Mouse (Mus musculus) forebrain, embryonic 10.5 days (tissue): ENCODE data around the gene Entpd8. TPM values are rescaled to one million over a fixed set of nuclear protein-coding genes. Genes with fewer than 3 reads are reported as not detected.
A peak's percentile ranks its signal among the peaks of the same experiment; 100 is the strongest.

Experiments
- DNase-seq: peaks from one replicate; pipeline ENCODE4 v3.0.0-alpha.2; 2017; ENCODE audit warnings: low spot score; ENCODE audit errors: extremely low spot score
- H3K27ac ChIP-seq: fragments of 300-500 bp; sonication (generic); 2 replicates; pipeline ENCODE4 v1.5.1; 2016; ENCODE audit warnings: mild to moderate bottlenecking
- H3K27me3 ChIP-seq: fragments of 300-500 bp; sonication (generic); 2 replicates; pipeline ENCODE4 v1.6.1; 2016; ENCODE audit warnings: mild to moderate bottlenecking; ENCODE audit not compliant: poor library complexity, severe bottlenecking
- H3K36me3 ChIP-seq: fragments of 300-500 bp; sonication (generic); replicated peaks from 2 replicates; pipeline ENCODE4 v1.6.1; 2016; ENCODE audit warnings: mild to moderate bottlenecking, moderate library complexity
- H3K4me1 ChIP-seq: fragments of 300-500 bp; sonication (generic); 2 replicates; pipeline ENCODE4 v1.6.1; 2016
- H3K4me3 ChIP-seq: fragments of 300-500 bp; sonication (generic); 2 replicates; pipeline ENCODE4 v1.5.1; 2016; ENCODE audit warnings: mild to moderate bottlenecking, moderate library complexity
- H3K9me3 ChIP-seq: fragments of 300-500 bp; sonication (generic); 2 replicates; pipeline ENCODE4 v1.6.1; 2016; ENCODE audit warnings: mild to moderate bottlenecking, moderate library complexity
- WGBS: fragments of 180-500 bp; shearing (Covaris S2); methylation state at CpG from one replicate; pipeline ENCODE4 v1.1.7; 2016; 5-methylcytosine and 5-hydroxymethylcytosine counted together
- polyA plus RNA-seq: library from polyadenylated mRNA; unstranded; fragments of >200 nt; fragmentation: Nextera tagmentation; extraction: Ambion mirVana; gene quantifications from 2 replicates; pipeline ENCODE4 v1.2.1, GENCODE M21; 2016

The Entpd8 gene
- polyA plus RNA-seq, 1 experiment from 2014 or later, result not detected

GRCm38 (mm10) chr2:25066552-25066951 is 13.6 kb upstream of the Entpd8 start:
- Histone ChIP-seq H3K4me3 (no peak overlapping the region), H3K4me1 (no peaks in the 10 kb centered on the region), H3K27me3 (no peaks in the 10 kb centered on the region), H3K27ac (no peak overlapping the region), H3K36me3 (peaks cover 15% of the 10 kb centered on the region), H3K9me3 (no peaks in the 10 kb centered on the region)
- DNase-seq, result no peak
- WGBS, result 81% methylated on average over 4 of the region's 4 CpGs

GRCm38 (mm10) chr2:25069537-25069936 is 10.6 kb upstream of the Entpd8 start:
- no peaks in the 10 kb centered on the region for H3K9me3 ChIP-seq
- no peak for DNase-seq
- H3K27ac ChIP-seq, result no peak overlapping the region
- H3K4me3 ChIP-seq, result no peak overlapping the region
- no peaks in the 10 kb centered on the region for H3K27me3 ChIP-seq
- no peaks in the 10 kb centered on the region for H3K36me3 ChIP-seq
- no peaks in the 10 kb centered on the region for H3K4me1 ChIP-seq
- 77% methylated on average over 4 of the region's 4 CpGs for WGBS

GRCm38 (mm10) chr2:25072398-25072797 is 7.7 kb upstream of the Entpd8 start:
- Histone ChIP-seq H3K27me3 (no peaks in the 10 kb centered on the region), H3K4me3 (no peak overlapping the region), H3K36me3 (no peaks in the 10 kb centered on the region), H3K9me3 (no peaks in the 10 kb centered on the region), H3K27ac (no peak overlapping the region), H3K4me1 (0 out of 2 replicates have a peak, but pooled peaks cover 3% of the 10 kb centered on the region)
- no peak for DNase-seq
- WGBS, result 83% methylated on average over 4 of the region's 4 CpGs

GRCm38 (mm10) chr2:25075506-25075905 is 4.6 kb upstream of the Entpd8 start:
- Histone ChIP-seq H3K4me1 (0 out of 2 replicates have a peak, but pooled peaks cover 3% of the 10 kb centered on the region), H3K27ac (no peak overlapping the region), H3K9me3 (no peaks in the 10 kb centered on the region), H3K4me3 (no peak overlapping the region), H3K36me3 (no peaks in the 10 kb centered on the region), H3K27me3 (no peaks in the 10 kb centered on the region)
- WGBS, result 74% methylated on average over 4 of the region's 4 CpGs
- DNase-seq, result no peak

DNA sequence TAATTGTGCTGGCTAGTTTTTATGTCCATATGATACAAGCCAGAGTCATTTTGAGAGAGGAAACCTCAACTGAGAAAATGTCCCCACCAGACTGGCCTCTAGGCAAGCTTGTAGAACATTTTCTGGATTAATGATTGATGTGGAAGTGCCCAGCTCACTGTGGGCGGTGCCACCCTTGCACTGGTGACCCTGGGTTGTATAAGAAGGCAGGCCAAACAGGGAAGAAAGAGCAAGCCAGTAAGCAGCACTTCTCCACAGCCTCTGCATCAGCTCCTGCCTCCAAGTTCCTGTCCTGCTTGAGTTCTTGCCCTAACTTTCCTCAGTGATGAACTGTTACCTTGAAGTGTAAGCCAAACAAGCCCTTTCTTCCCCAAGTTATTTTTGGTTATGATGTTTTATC is 1.1 kb upstream of the Entpd8 start:
- DNase-seq, result no peak
- H3K27ac ChIP-seq, result no peak overlapping the region
- no peaks in the 10 kb centered on the region for H3K9me3 ChIP-seq
- 90% methylated on average over 1 of the region's 1 CpGs for WGBS
- no peaks in the 10 kb centered on the region for H3K36me3 ChIP-seq
- 0 out of 2 replicates have a peak, but pooled peaks cover 3% of the 10 kb centered on the region for H3K4me1 ChIP-seq
- H3K4me3 ChIP-seq, result no peak overlapping the region
- no peaks in the 10 kb centered on the region for H3K27me3 ChIP-seq

- Histone ChIP-seq H3K27me3 (no peaks in the 10 kb centered on the region), H3K27ac (no peak overlapping the region), H3K4me1 (no peaks in the 10 kb centered on the region), H3K9me3 (no peaks in the 10 kb centered on the region), H3K36me3 (no peaks in the 10 kb centered on the region), H3K4me3 (no peak overlapping the region)
- DNase-seq, result no peak
- WGBS, result 84% methylated on average over 4 of the region's 4 CpGs
Measured at GRCm38 (mm10) chr2:25083697-25084096, 3.6 kb downstream of the Entpd8 start.

GRCm38 (mm10) chr2:25085571-25085970 is 5.5 kb downstream of the Entpd8 start:
- H3K4me3 ChIP-seq, result no peak overlapping the region
- WGBS, result 90% methylated on average over 5 of the region's 5 CpGs
- no peak overlapping the region for H3K27ac ChIP-seq
- no peaks in the 10 kb centered on the region for H3K4me1 ChIP-seq
- no peaks in the 10 kb centered on the region for H3K27me3 ChIP-seq
- H3K9me3 ChIP-seq, result no peaks in the 10 kb centered on the region
- no peak for DNase-seq
- H3K36me3 ChIP-seq, result no peaks in the 10 kb centered on the region

- H3K36me3 ChIP-seq, result no peaks in the 10 kb centered on the region
- no peaks in the 10 kb centered on the region for H3K4me1 ChIP-seq
- DNase-seq, result no peak
- H3K4me3 ChIP-seq, result no peak overlapping the region
- H3K27me3 ChIP-seq, result peaks cover 15% of the 10 kb centered on the region; the same call in 1 of the 2 replicates
- 95% methylated on average over 2 of the region's 2 CpGs for WGBS
- H3K9me3 ChIP-seq, result no peaks in the 10 kb centered on the region
- H3K27ac ChIP-seq, result no peak overlapping the region
Measured at GRCm38 (mm10) chr2:25087842-25088241, 7.7 kb downstream of the Entpd8 start.

GRCm38 (mm10) chr2:25088636-25089035 is 8.5 kb downstream of the Entpd8 start:
- Histone ChIP-seq H3K4me1 (no peaks in the 10 kb centered on the region), H3K9me3 (no peaks in the 10 kb centered on the region), H3K27ac (no peak overlapping the region), H3K36me3 (no peaks in the 10 kb centered on the region), H3K4me3 (no peak overlapping the region), H3K27me3 (peaks cover 23% of the 10 kb centered on the region)
- WGBS, result 83% methylated on average over 3 of the region's 3 CpGs
- DNase-seq, result no peak

GRCm38 (mm10) chr2:25094785-25095108 is 14.6 kb downstream of the Entpd8 start:
- WGBS, result 41% methylated on average over 17 of the region's 17 CpGs
- no peaks in the 10 kb centered on the region for H3K9me3 ChIP-seq
- H3K36me3 ChIP-seq, result no peaks in the 10 kb centered on the region
- peaks cover 58% of the 10 kb centered on the region for H3K27me3 ChIP-seq
- H3K27ac ChIP-seq, result peak overlapping the region; percentile 40; the same call in 1 of the 2 replicates
- H3K4me3 ChIP-seq, result peak overlapping the region; percentile 35
- DNase-seq, result no peak
- peaks cover 26% of the 10 kb centered on the region for H3K4me1 ChIP-seq

DNA sequence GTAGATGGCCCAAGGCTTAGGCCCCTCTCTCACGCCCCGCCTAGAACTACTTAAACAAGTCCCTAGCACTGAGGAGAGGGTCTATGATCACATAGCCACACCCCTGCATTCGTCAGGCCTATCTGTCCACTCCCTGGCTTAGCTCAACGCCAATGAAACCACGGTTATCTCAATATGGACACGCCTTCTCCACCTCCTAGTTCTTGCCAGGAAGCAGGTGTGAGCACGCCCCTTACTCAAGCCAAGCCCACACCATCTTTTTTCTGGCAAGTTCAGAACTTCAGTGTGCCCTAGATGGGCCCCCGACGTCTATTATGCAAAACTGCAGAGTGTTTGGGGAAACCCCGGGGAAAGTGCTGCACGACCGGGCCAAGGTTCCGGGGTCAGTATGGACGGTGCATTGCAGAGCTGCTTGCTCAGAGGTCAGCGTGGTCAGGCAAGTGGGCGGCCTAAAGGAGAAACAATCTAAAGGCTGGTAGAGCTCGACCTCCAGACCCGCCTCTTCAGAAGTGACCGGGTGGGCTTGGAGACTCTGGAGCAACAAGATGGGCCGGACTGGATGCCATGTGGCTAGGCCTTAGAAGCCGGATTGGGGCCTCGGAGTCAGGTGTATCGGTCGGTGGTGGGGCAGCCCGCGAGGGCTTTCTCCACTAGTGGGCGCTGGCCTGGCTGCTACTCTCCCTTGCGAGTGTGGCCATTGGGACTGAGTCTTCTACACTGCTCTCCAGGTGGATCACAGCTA is 15.2 kb downstream of the Entpd8 start, which contains the start of gene Noxa1:
Noxa1 (minus strand) TSS at position 41 of the 742 bp plus-strand sequence.
- 44% methylated on average over 28 of the region's 28 CpGs for WGBS
- Histone ChIP-seq H3K4me3 (peak within 1 kb of the TSS; percentile 35), H3K27me3 (peaks cover 58% of the 10 kb centered on the region), H3K36me3 (no peaks in the 10 kb centered on the region), H3K27ac (peak within 1 kb of the TSS; percentile 40), H3K4me1 (peaks cover 31% of the 10 kb centered on the region), H3K9me3 (no peaks in the 10 kb centered on the region)
- peak; percentile 35 for DNase-seq

- DNase-seq, result no peak
- peaks cover 40% of the 10 kb centered on the region for H3K27me3 ChIP-seq
- H3K27ac ChIP-seq, result peak overlapping the region; percentile 70; the same call in 1 of the 2 replicates
- WGBS, result 85% methylated on average over 3 of the region's 3 CpGs
- H3K9me3 ChIP-seq, result no peaks in the 10 kb centered on the region
- no peak overlapping the region for H3K4me3 ChIP-seq
- no peaks in the 10 kb centered on the region for H3K36me3 ChIP-seq
- peaks cover 31% of the 10 kb centered on the region for H3K4me1 ChIP-seq
Measured at GRCm38 (mm10) chr2:25098005-25098615, 18.0 kb downstream of the Entpd8 start.

DNA sequence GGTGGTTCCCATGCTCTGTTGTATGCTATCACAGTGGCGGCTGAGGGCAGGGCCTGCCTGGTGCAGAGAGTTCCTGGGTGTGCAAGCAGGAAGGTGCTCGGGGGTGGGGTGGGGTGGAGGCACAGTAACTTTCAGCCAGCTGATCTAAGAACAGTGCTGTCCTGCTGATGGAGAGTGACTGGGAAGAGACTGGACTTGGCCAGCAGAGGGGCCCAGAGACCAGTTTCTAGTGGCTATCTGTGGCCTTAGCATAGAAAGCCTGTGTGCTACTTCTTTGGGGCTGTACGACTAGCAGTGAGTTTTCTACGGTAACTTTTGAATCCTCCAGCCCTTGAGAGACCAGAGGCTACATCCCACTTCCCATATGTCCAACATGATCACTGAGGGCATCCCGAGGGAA is 18.9 kb downstream of the Entpd8 start:
- Histone ChIP-seq H3K4me3 (no peak overlapping the region), H3K4me1 (peaks cover 31% of the 10 kb centered on the region), H3K36me3 (no peaks in the 10 kb centered on the region), H3K27ac (peak overlapping the region; percentile 70), H3K9me3 (no peaks in the 10 kb centered on the region), H3K27me3 (peaks cover 32% of the 10 kb centered on the region)
- peak; percentile 42 for DNase-seq
- 54% methylated on average over 5 of the region's 5 CpGs for WGBS
